Mouse (Mus musculus) ES-Bruce4 (cell line): ENCODE results near the gene Cers5.
"Not testable (repeated sequence)": the region's sequence is repeated elsewhere in the genome, so short reads cannot be mapped to it uniquely, and the experiment has no call there.

Source experiments
- CTCF ChIP-seq: IDR thresholded peaks from one replicate; pipeline ENCODE4 v1.8.1; 2011; ENCODE audit warnings: low read depth, low read length
- POLR2A ChIP-seq: IDR thresholded peaks from one replicate; pipeline ENCODE4 v1.8.1; 2011; ENCODE audit warnings: low read length; ENCODE audit not compliant: insufficient read depth

GRCm38 (mm10) chr15:99772881-99772924 is at the start of gene Cers5:
- TF ChIP-seq CTCF, POLR2A: not testable (repeated sequence)
